Mouse (Mus musculus) intestine, embryonic 14.5 days (tissue): ENCODE measurements around the gene Tbc1d4. TPM values are rescaled to one million over a fixed set of nuclear protein-coding genes. Genes with fewer than 3 reads are reported as not detected.

ENCODE experiments used
- ATAC-seq: fragments of 200-750 bp; cut with Nextera tagmentation; replicated peaks from 2 replicates; pipeline ENCODE4 v1.8.0; 2017; ENCODE audit warnings: low read depth, moderate number of reproducible peaks, moderate TSS enrichment, moderate library complexity; ENCODE audit not compliant: low FRiP score, low TSS enrichment
- DNase-seq: peaks from one replicate; pipeline ENCODE4 v3.0.0-alpha.2; 2018; ENCODE audit warnings: low spot score
- H3K27ac ChIP-seq: fragments of 300-500 bp; sonication (generic); 2 replicates; pipeline ENCODE4 v1.5.1; 2014; ENCODE audit warnings: low read depth, mild to moderate bottlenecking, control low read depth
- H3K27me3 ChIP-seq: fragments of 300-500 bp; sonication (generic); replicated peaks from 2 replicates; pipeline ENCODE4 v1.6.1; 2014; ENCODE audit warnings: low read length, control low read depth; ENCODE audit not compliant: control insufficient read depth, insufficient read depth
- H3K36me3 ChIP-seq: fragments of 300-500 bp; sonication (generic); 2 replicates; pipeline ENCODE4 v1.6.1; 2014; ENCODE audit warnings: low read length, control low read depth; ENCODE audit not compliant: control insufficient read depth, insufficient read depth
- H3K4me1 ChIP-seq: fragments of 300-500 bp; sonication (generic); replicated peaks from 2 replicates; pipeline ENCODE4 v1.6.1; 2014; ENCODE audit warnings: low read length, control low read depth, mixed read lengths; ENCODE audit not compliant: control insufficient read depth, insufficient read depth
- H3K4me2 ChIP-seq: fragments of 300-500 bp; sonication (generic); 2 replicates; pipeline ENCODE4 v1.6.1; 2014; ENCODE audit warnings: low read length
- H3K4me3 ChIP-seq: fragments of 300-500 bp; sonication (generic); 2 replicates; pipeline ENCODE4 v1.5.1; 2014; ENCODE audit warnings: low read depth, low read length, control low read depth, mixed read lengths
- H3K9ac ChIP-seq: fragments of 300-500 bp; sonication (generic); 2 replicates; pipeline ENCODE4 v1.6.1; 2014; ENCODE audit warnings: mild to moderate bottlenecking, low read length
- H3K9me3 ChIP-seq: fragments of 300-500 bp; sonication (generic); 2 replicates; pipeline ENCODE4 v1.6.1; 2016; ENCODE audit warnings: low read length, control low read depth; ENCODE audit not compliant: control insufficient read depth
- WGBS: fragments of 180-500 bp; shearing (Covaris S2); extraction: QIAGEN DNeasy Blood & Tissue Kit; methylation state at CpG from one replicate; pipeline ENCODE4 v1.1.7; 2014; 5-methylcytosine and 5-hydroxymethylcytosine counted together
- polyA plus RNA-seq: library from polyadenylated mRNA; unstranded; fragments of >200 nt; fragmentation: Nextera tagmentation; extraction: Ambion mirVana; gene quantifications from 2 replicates; pipeline ENCODE4 v1.2.1, GENCODE M21; 2014

Tbc1d4 gene
- polyA plus RNA-seq, 1 experiment from 2014 or later, result 7.5 TPM

DNA sequence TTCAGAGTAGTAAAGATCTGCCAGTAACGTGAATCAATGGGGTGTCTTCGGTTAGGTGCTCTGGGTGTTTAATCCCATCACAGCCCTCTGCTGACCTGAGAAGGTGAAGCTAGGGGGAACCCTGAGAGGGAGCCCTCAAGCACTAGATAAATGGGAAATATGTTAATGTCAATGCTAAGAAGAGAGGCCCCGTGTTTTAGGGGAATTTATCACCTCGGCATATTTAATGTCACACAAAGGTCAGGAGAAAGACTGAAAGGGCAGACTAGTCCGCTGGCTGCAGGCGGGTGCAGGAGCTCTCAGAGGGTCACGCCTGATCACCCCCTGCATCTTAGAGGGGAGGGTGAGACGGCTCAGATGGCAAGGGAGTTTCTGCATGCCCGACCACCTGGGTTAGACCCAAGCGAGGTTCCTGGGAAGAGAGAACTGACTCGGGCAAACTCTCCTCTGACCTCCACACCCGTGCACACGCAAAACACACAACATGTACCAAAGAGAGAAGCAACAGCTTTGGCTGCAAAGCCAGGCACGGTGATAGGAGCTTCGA lies 120.7 kb downstream of the Tbc1d4 start:
- Histone ChIP-seq H3K9ac (no peak overlapping the region), H3K36me3 (no peaks in the 10 kb centered on the region), H3K4me2 (no peak overlapping the region), H3K9me3 (no peaks in the 10 kb centered on the region), H3K27me3 (no peaks in the 10 kb centered on the region), H3K4me3 (no peak overlapping the region), H3K4me1 (no peaks in the 10 kb centered on the region), H3K27ac (no peak overlapping the region)
- 51% methylated on average over 15 of the region's 15 CpGs for WGBS
- DNase-seq (no peak), ATAC-seq (no peak)

DNA sequence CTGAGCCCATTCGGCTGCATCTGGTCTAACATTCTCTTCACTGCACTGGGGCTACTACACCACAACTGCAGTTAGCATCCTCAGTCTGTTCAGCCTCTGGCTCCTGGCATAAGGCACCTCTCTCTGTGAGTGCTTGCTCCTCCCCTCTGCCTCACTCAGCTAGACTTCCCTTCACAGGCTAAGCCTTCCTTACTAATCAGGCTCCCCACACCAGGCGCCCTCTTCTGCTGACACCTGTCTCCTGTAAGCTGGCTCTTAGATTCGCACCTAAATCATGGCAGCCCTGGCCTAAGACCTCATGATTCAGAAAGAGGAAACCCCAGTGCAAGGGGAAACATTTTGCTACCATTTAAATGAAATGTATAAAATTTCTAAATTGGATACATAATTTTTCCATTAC lies 122.4 kb downstream of the Tbc1d4 start:
- 61% methylated on average over 3 of the region's 3 CpGs for WGBS
- no peak for ATAC-seq
- no peak overlapping the region for H3K9ac ChIP-seq
- no peak overlapping the region for H3K4me3 ChIP-seq
- no peak for DNase-seq
- no peak overlapping the region for H3K4me2 ChIP-seq
- no peaks in the 10 kb centered on the region for H3K9me3 ChIP-seq
- no peaks in the 10 kb centered on the region for H3K4me1 ChIP-seq
- H3K36me3 ChIP-seq, result no peaks in the 10 kb centered on the region
- no peaks in the 10 kb centered on the region for H3K27me3 ChIP-seq
- H3K27ac ChIP-seq, result no peak overlapping the region

DNA sequence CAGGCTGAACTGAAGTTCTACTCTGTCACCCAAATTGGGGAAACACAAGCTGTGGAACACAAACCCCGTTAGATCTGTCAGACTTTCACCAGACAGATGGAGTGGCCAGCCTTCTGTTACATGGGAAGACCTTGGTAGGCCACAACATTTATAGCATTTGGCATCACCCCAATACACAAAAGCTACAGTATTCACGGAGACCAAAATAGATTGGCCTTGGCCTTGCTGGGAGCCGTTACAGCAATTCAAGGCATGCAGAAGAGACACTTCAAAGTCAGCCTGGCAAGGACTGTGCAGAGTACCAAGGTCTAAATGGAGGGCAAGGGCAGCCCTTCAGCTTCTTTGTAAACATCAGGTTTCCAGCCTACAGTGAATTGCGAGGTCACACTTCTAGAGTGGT lies 125.8 kb downstream of the Tbc1d4 start:
- no peak overlapping the region for H3K9ac ChIP-seq
- no peak overlapping the region for H3K27ac ChIP-seq
- ATAC-seq (no peak), DNase-seq (no peak)
- no peaks in the 10 kb centered on the region for H3K27me3 ChIP-seq
- no peaks in the 10 kb centered on the region for H3K4me1 ChIP-seq
- 54% methylated on average over 4 of the region's 4 CpGs for WGBS
- H3K9me3 ChIP-seq, result no peaks in the 10 kb centered on the region
- no peaks in the 10 kb centered on the region for H3K36me3 ChIP-seq
- H3K4me3 ChIP-seq, result no peak overlapping the region
- no peak overlapping the region for H3K4me2 ChIP-seq

GRCm38 (mm10) chr14:101482270-101482669 lies 126.7 kb downstream of the Tbc1d4 start:
- Histone ChIP-seq H3K9me3 (no peaks in the 10 kb centered on the region), H3K9ac (no peak overlapping the region), H3K4me3 (no peak overlapping the region), H3K27ac (no peak overlapping the region), H3K4me2 (no peak overlapping the region), H3K4me1 (no peaks in the 10 kb centered on the region), H3K27me3 (no peaks in the 10 kb centered on the region), H3K36me3 (no peaks in the 10 kb centered on the region)
- 47% methylated on average over 4 of the region's 4 CpGs for WGBS
- ATAC-seq (no peak), DNase-seq (no peak)

- DNase-seq, result no peak
- Histone ChIP-seq H3K9ac (no peak overlapping the region), H3K27ac (no peak overlapping the region), H3K9me3 (no peaks in the 10 kb centered on the region), H3K4me2 (no peak overlapping the region), H3K36me3 (no peaks in the 10 kb centered on the region), H3K27me3 (no peaks in the 10 kb centered on the region), H3K4me1 (no peaks in the 10 kb centered on the region), H3K4me3 (no peak overlapping the region)
- WGBS, result 92% methylated on average over 7 of the region's 7 CpGs
- ATAC-seq, result no peak
Observed at GRCm38 (mm10) chr14:101481165-101481564, 127.8 kb downstream of the Tbc1d4 start.

DNA sequence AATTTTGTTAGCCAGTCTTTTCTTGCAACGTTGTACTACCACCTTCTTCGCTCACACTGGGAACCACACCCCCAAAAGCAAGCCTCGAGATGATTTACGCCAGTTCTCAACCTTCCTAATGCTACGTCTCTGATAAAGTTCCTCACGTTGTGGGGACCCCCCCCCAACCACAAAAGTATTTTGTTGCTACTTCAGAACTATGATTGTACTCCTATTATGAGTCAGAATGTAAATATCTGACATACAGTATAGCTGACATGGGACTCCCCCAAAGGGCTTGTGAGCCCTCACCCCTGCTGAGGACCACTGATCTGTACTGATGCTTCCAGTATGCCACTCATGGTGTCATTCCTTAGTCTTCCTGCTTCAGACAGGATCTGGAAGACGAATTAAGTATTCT lies 128.4 kb downstream of the Tbc1d4 start:
- Histone ChIP-seq H3K4me1 (no peaks in the 10 kb centered on the region), H3K36me3 (no peaks in the 10 kb centered on the region), H3K27ac (no peak overlapping the region), H3K4me2 (no peak overlapping the region), H3K4me3 (no peak overlapping the region), H3K9ac (no peak overlapping the region), H3K9me3 (no peaks in the 10 kb centered on the region), H3K27me3 (no peaks in the 10 kb centered on the region)
- DNase-seq, result no peak
- 85% methylated on average over 7 of the region's 7 CpGs for WGBS
- ATAC-seq, result no peak

- H3K4me2 ChIP-seq, result no peak overlapping the region
- 54% methylated on average over 5 of the region's 5 CpGs for WGBS
Observed at GRCm38 (mm10) chr14:101477827-101478220, 131.2 kb downstream of the Tbc1d4 start.

DNA sequence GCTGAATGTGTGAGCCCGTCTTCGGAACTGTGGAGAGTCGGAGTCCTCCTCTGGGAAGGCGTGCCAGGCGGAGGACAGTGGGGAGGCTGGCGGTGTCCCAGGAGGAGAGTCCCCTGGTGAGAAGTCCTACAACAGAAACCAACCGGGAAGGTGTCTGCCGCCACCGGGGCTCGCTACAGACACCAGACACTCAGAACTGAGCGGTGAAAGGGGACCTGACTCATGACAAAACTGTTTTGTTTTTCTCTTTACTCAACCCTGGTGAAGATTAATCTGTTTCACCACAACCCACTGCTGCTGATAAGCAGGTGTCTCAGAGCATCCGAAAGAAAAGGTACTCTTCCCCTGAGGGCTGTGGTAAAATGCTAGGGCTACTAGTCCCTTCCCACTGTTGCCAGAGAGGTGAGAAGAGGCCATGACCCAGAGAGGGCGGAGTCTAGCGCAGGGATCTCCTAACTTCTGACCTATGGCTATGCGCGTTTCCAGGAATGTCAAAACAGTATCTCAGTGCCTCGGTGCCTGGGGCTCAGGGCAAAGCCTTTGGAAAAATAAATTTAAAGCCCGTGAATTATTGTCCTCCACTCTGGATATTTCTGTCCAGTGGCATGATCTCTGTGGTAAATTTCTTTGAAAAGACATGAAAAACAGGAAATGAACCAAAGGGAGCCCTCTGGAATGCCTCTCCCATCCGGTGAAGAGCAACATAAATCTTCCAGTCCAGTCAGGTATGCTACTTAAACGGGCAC lies 131.7 kb downstream of the Tbc1d4 start:
- no peak overlapping the region for H3K27ac ChIP-seq
- H3K9ac ChIP-seq, result no peak overlapping the region
- H3K9me3 ChIP-seq, result no peaks in the 10 kb centered on the region
- H3K4me3 ChIP-seq, result no peak overlapping the region
- no peak overlapping the region for H3K4me2 ChIP-seq
- H3K27me3 ChIP-seq, result no peaks in the 10 kb centered on the region
- 47% methylated on average over 20 of the region's 20 CpGs for WGBS
- H3K4me1 ChIP-seq, result no peaks in the 10 kb centered on the region
- ATAC-seq (no peak), DNase-seq (no peak)
- no peaks in the 10 kb centered on the region for H3K36me3 ChIP-seq

More at GRCm38 (mm10) chr14:101477827-101478220, 131.2 kb downstream of the Tbc1d4 start:
- Histone ChIP-seq H3K4me3 (no peak overlapping the region), H3K9me3 (no peaks in the 10 kb centered on the region), H3K27me3 (no peaks in the 10 kb centered on the region), H3K36me3 (no peaks in the 10 kb centered on the region), H3K9ac (no peak overlapping the region), H3K27ac (no peak overlapping the region), H3K4me1 (no peaks in the 10 kb centered on the region)
- no peak for DNase-seq
- ATAC-seq, result no peak
